Mouse (Mus musculus) hindbrain, embryonic 15.5 days (tissue): ENCODE data around the gene Zfp185. TPM values are rescaled to one million over a fixed set of nuclear protein-coding genes. Genes with fewer than 3 reads are reported as not detected.

Experiments used
- ATAC-seq: fragments of 200-750 bp; cut with Nextera tagmentation; 2 replicates; pipeline ENCODE4 v1.8.0; 2017; ENCODE audit warnings: low read depth, moderate number of reproducible peaks, moderate TSS enrichment; ENCODE audit not compliant: low FRiP score
- H3K27ac ChIP-seq: fragments of 300-500 bp; sonication (generic); replicated peaks from 2 replicates; pipeline ENCODE4 v1.5.1; 2015; ENCODE audit warnings: mild to moderate bottlenecking, inconsistent platforms
- H3K27me3 ChIP-seq: fragments of 300-500 bp; sonication (generic); 2 replicates; pipeline ENCODE4 v1.6.1; 2015; ENCODE audit warnings: control low read depth, inconsistent platforms
- H3K36me3 ChIP-seq: fragments of 300-500 bp; sonication (generic); 2 replicates; pipeline ENCODE4 v1.6.1; 2015; ENCODE audit warnings: control low read depth, inconsistent platforms
- H3K4me1 ChIP-seq: fragments of 300-500 bp; sonication (generic); replicated peaks from 2 replicates; pipeline ENCODE4 v1.6.1; 2015; ENCODE audit warnings: control low read depth, inconsistent platforms
- H3K4me2 ChIP-seq: fragments of 300-500 bp; sonication (generic); 2 replicates; pipeline ENCODE4 v1.6.1; 2015; ENCODE audit warnings: moderate library complexity, mild to moderate bottlenecking, inconsistent platforms
- H3K4me3 ChIP-seq: fragments of 300-500 bp; sonication (generic); 2 replicates; pipeline ENCODE4 v1.5.1; 2015; ENCODE audit warnings: mild to moderate bottlenecking, inconsistent platforms
- H3K9ac ChIP-seq: fragments of 300-500 bp; sonication (generic); 2 replicates; pipeline ENCODE4 v1.6.1; 2015; ENCODE audit warnings: inconsistent platforms
- H3K9me3 ChIP-seq: fragments of 300-500 bp; sonication (generic); 2 replicates; pipeline ENCODE4 v1.6.1; 2016; ENCODE audit warnings: control low read depth, inconsistent platforms
- WGBS: fragments of 180-500 bp; shearing (Covaris S2); methylation state at CpG from one replicate; pipeline ENCODE4 v1.1.7; 2015; 5-methylcytosine and 5-hydroxymethylcytosine counted together
- polyA plus RNA-seq: library from polyadenylated mRNA; unstranded; fragments of >200 nt; fragmentation: Nextera tagmentation; extraction: Ambion mirVana; gene quantifications from 2 replicates; pipeline ENCODE4 v1.2.1, GENCODE M21; 2015

The Zfp185 gene
- polyA plus RNA-seq, 1 experiment from 2014 or later = 0.79 TPM

DNA sequence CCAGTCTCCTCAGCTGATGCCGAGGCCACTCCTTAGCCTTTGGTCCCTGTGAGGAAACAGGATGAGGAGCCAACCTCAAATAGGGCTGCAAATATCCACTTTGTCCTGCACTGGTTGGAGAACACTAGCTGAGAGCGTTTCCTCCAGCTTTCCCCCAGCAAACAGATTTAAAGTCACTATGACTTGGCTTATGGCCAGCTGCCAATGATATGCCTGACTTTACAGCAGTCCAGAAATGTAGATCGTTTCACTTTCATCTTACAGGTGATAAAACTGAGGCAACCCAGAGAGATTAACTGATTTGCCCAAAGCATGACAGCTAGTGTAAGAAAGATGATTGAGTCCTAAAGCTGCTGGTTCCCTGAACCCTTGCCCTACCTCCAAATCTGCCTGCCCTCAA is 8.4 kb downstream of the Zfp185 start:
- H3K4me2 ChIP-seq = no peak overlapping the region
- H3K27me3 ChIP-seq = no peaks in the 10 kb centered on the region
- no peaks in the 10 kb centered on the region for H3K4me1 ChIP-seq
- no peak overlapping the region for H3K9ac ChIP-seq
- no peaks in the 10 kb centered on the region for H3K36me3 ChIP-seq
- no peak overlapping the region for H3K27ac ChIP-seq
- 80% methylated on average over 3 of the region's 3 CpGs for WGBS
- ATAC-seq = no peak
- no peak overlapping the region for H3K4me3 ChIP-seq
- no peaks in the 10 kb centered on the region for H3K9me3 ChIP-seq

DNA sequence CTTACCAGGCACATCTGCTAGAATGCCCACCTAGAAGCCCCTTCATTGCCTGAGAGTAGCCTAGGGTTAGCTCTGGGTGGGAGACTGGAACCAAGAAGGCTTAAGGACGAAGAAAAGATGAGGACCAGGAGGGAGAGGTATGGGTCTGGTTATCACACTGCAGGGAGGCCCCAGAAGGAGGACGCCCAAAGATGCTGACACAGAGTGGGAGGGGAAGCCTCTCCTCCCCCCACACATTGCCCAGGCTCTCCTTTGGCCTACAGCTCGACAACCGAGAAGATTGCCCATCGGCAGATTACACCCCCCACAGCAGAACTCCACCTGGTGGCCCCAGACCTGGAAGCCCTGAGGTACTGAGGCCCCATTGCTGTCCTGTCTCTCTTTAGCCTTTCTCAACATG is 16.0 kb downstream of the Zfp185 start:
- H3K9me3 ChIP-seq = no peaks in the 10 kb centered on the region
- no peaks in the 10 kb centered on the region for H3K36me3 ChIP-seq
- H3K27me3 ChIP-seq = no peaks in the 10 kb centered on the region
- H3K4me1 ChIP-seq = no peaks in the 10 kb centered on the region
- no peak overlapping the region for H3K4me2 ChIP-seq
- no peak for ATAC-seq
- no peak overlapping the region for H3K27ac ChIP-seq
- 77% methylated on average over 5 of the region's 5 CpGs for WGBS
- no peak overlapping the region for H3K9ac ChIP-seq
- H3K4me3 ChIP-seq = no peak overlapping the region

DNA sequence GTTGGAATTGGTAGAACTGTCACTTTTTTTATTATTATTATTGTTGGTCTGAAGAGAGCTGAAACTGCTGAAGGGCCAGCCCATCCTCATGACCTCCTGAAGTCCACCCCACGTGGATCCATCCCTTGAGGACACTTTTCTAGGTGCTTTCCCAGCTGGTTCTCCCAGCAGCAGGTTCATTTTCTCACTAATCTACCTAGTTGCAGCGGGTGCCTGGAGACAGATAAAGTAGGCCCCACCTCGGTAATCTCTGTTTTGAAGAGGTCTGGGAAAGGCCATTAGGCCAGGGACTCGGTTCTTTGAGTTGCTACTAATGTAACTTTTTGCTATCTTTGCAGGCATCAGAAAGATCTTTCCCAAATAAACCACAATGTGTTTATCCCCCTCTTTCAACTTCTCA is 18.5 kb downstream of the Zfp185 start:
- 68% methylated on average over 4 of the region's 4 CpGs for WGBS

DNA sequence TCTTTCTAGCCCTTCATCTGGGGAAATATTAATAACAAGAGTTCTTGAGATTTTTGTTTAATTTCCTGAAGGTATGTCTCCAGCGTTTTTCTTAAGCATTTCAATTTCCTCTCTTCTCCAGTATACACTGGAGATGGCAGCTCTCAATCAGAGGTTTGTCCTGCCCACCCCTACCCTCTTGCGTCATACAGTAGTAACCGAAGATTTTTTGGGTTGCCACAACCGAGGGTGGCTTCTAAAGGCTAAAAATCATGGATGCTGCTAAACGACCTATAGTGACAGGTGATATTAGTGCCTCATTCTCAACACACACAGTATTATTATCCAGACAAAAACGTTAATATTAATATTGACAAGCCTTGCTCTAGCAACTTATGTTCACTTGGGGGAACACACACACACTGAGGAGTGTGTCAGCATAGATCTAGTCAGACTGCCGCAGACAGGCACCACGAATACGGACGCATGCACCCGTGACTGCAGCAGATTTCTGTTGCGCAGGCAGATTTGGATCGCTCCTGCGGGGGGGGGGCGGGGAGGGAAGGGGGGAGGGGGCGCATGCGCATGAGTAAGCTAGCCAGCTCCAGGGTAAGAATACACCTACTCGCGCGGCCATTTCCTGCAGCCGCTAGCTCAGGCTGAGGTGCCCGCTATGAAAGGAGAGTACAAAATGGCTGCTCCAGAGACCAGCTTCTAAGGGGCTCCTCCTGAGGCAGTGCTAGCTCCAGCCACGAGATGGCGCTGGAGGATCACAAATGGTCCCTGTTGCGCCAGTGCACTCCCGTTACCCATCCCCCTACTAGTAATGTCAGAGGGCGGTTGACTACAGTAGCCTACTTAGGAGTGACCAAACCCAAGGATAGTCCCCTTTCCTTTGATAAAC is 20.7 kb downstream of the Zfp185 start:
- peak overlapping the region; percentile 86 for H3K27ac ChIP-seq
- H3K9ac ChIP-seq = peak overlapping the region; percentile 27; the same call in 1 of the 2 replicates
- peak overlapping the region; percentile 54 for H3K4me2 ChIP-seq
- 12% methylated on average over 26 of the region's 27 CpGs for WGBS
- peak overlapping the region; percentile 31 for H3K4me3 ChIP-seq
- no peaks in the 10 kb centered on the region for H3K4me1 ChIP-seq
- H3K9me3 ChIP-seq = no peaks in the 10 kb centered on the region
- no peaks in the 10 kb centered on the region for H3K36me3 ChIP-seq
- H3K27me3 ChIP-seq = no peaks in the 10 kb centered on the region
- ATAC-seq = peak; percentile 100

More for the DNA sequence above, 18.5 kb downstream of the Zfp185 start:
- no peak for ATAC-seq
- Histone ChIP-seq H3K9ac (no peak overlapping the region), H3K27me3 (no peaks in the 10 kb centered on the region), H3K4me1 (no peaks in the 10 kb centered on the region), H3K9me3 (no peaks in the 10 kb centered on the region), H3K4me2 (no peak overlapping the region), H3K27ac (no peak overlapping the region), H3K36me3 (no peaks in the 10 kb centered on the region), H3K4me3 (no peak overlapping the region)

DNA sequence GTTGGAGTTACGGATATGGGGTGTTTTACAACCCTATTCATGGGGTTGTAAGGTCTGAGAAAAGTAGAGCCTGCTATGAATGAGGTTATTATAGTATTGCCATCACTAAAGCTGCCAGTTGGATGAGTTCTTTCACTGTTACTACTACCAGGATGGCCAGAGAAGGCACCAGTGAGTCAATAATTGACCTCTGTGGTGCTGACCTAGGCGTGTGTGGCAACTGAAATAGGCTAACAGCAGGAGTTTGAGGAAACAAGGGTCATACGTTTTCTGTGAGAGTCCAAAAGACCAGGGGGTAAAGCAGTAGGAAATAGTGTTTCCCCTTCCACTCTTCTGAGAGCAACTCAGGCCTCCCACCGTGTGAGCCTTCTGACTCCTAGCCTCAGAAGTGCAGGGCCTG is 25.7 kb downstream of the Zfp185 start:
- WGBS = 60% methylated on average over 4 of the region's 4 CpGs
- no peak overlapping the region for H3K4me3 ChIP-seq
- H3K4me2 ChIP-seq = no peak overlapping the region
- no peaks in the 10 kb centered on the region for H3K27me3 ChIP-seq
- H3K4me1 ChIP-seq = no peaks in the 10 kb centered on the region
- H3K36me3 ChIP-seq = no peaks in the 10 kb centered on the region
- H3K9ac ChIP-seq = no peak overlapping the region
- ATAC-seq = no peak
- H3K9me3 ChIP-seq = no peaks in the 10 kb centered on the region
- H3K27ac ChIP-seq = no peak overlapping the region

DNA sequence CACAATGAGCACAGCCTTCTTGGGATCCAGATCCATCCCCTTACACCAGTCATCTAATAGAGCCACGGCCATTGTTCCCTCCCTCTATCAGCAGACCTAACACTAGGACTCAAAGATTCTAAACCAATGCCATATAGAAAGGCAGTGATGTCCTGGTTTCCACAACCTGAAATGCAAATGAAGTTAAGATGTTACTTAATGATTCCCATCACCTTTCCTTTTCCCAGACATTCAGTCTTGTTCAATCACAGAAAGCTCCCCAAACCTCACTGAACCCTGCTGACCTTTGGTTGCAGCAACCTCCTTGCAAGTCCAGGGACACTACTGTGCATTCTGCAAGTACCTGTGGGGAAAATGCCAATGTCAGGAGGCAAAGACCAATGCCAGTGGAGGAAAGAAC is 49.9 kb downstream of the Zfp185 start, which contains the start of gene Pnma5:
Gene Pnma5, minus strand, starts transcription at position 101 of the 400 bp plus-strand sequence.
- H3K4me2 ChIP-seq = no peak within 1 kb of the TSS
- no peak within 1 kb of the TSS for H3K27ac ChIP-seq
- H3K36me3 ChIP-seq = no peaks in the 10 kb centered on the region
- no peaks in the 10 kb centered on the region for H3K27me3 ChIP-seq
- no peaks in the 10 kb centered on the region for H3K9me3 ChIP-seq
- H3K4me3 ChIP-seq = no peak within 1 kb of the TSS
- ATAC-seq = no peak
- H3K4me1 ChIP-seq = no peaks in the 10 kb centered on the region
- WGBS = 83% methylated on average over 1 of the region's 1 CpGs
- no peak within 1 kb of the TSS for H3K9ac ChIP-seq

DNA sequence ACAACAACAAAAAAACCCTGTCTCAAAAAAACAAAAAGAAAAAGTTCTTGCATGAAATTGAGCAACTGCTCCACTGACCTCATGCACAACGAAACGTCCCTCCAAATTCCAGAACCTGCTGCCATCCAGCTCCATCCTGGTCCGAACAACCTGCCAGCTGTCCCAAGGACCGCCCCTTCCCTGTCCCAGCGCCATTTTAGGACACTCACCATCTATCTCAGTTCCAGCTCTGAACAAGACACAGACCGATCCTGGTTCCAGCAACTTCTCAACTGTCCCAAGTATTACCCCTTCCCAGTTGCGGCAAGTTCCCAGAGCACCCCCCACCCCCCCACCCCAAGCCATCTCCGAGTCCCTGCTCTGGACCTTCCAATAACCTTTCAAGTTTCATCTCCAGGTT is 51.7 kb downstream of the Zfp185 start:
- Histone ChIP-seq H3K4me2 (no peak overlapping the region), H3K4me3 (no peak overlapping the region), H3K9ac (no peak overlapping the region), H3K4me1 (no peaks in the 10 kb centered on the region), H3K36me3 (no peaks in the 10 kb centered on the region), H3K27ac (no peak overlapping the region), H3K9me3 (no peaks in the 10 kb centered on the region), H3K27me3 (no peaks in the 10 kb centered on the region)
- 87% methylated on average over 8 of the region's 8 CpGs for WGBS
- ATAC-seq = no peak

DNA sequence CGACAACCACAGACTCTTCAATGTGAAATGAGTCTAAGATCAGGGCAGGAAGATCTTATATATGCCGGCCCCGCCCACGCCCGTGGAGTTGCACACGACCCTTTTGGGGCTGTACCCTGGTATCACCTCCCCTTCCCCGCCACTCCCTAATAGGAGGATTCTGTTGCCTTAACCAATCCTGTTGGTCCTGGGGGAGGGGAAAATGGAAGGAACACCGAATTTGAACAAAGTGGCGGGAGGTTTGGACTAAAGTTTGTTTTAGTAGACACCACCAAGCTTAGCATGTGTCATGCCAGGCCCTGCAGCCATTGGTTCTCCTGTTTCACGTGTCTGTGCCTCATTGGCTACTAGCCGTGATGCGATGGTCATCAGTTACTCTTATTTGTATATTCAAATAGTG is 52.5 kb downstream of the Zfp185 start:
- ATAC-seq = no peak
- no peaks in the 10 kb centered on the region for H3K9me3 ChIP-seq
- H3K36me3 ChIP-seq = no peaks in the 10 kb centered on the region
- H3K27ac ChIP-seq = no peak overlapping the region
- H3K27me3 ChIP-seq = no peaks in the 10 kb centered on the region
- H3K9ac ChIP-seq = no peak overlapping the region
- no peak overlapping the region for H3K4me3 ChIP-seq
- no peaks in the 10 kb centered on the region for H3K4me1 ChIP-seq
- WGBS = 87% methylated on average over 12 of the region's 12 CpGs
- H3K4me2 ChIP-seq = no peak overlapping the region

DNA sequence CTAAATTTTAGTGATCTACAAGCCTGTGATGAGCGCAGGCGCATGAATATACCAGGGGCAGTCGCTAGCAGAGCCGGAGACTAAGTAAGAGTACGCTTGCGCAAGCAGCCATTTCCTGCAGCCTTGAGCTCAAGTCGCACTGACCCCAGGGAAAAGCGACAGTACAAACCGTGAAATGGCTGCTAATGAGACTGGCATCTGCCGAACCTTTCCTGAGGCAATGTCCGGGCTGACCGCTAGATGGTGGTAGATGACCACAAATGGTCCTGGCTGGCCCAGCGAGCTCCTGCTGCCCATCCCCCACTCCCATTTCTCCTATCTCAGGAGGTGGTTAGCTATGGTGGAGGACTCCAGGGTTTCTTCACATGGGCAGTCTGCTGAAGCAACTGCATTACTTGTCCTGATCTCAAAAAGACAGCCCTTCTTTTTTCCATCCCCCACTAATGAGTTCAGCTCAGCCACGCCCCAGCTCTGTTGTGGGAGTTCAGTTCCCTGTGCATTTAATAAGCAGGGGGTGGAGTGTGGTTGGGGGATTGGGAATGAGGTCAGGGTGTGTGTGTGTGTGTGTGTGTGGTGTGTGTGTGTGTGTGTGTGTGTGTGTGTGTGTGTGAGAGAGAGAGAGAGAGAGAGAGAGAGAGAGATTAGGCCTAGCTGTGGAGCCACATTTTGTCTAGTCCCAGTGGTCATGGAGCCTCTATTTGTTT is 66.9 kb downstream of the Zfp185 start:
- Histone ChIP-seq H3K9me3 (no peaks in the 10 kb centered on the region), H3K36me3 (no peaks in the 10 kb centered on the region), H3K27me3 (no peaks in the 10 kb centered on the region), H3K4me1 (no peaks in the 10 kb centered on the region), H3K27ac (peak overlapping the region; percentile 62; the same call in 1 of the 2 replicates), H3K9ac (no peak overlapping the region), H3K4me2 (peak overlapping the region; percentile 32), H3K4me3 (0 out of 2 replicates have a peak overlapping the region, but pooled peaks have one; percentile 5)
- WGBS = 20% methylated on average over 14 of the region's 14 CpGs
- ATAC-seq = peak; percentile 98

DNA sequence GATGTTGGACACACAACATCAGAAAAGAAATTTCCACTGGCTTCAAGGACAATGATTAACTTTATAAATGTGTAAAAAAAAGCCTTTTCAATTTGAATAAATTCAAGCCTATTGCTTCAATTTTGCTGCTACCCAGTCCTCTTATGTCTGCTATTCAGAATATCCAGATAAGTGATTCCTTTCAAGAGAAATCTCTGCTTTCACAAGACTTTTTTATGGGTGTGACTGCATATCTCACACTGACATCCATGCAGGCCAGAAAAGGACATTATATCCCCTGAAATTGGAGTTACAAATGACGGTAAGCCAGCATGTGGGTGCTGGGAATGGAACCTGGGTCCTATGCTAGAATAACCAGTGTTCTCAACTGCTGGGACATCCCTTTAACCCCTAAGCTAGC is 74.4 kb downstream of the Zfp185 start:
- no peaks in the 10 kb centered on the region for H3K4me1 ChIP-seq

DNA sequence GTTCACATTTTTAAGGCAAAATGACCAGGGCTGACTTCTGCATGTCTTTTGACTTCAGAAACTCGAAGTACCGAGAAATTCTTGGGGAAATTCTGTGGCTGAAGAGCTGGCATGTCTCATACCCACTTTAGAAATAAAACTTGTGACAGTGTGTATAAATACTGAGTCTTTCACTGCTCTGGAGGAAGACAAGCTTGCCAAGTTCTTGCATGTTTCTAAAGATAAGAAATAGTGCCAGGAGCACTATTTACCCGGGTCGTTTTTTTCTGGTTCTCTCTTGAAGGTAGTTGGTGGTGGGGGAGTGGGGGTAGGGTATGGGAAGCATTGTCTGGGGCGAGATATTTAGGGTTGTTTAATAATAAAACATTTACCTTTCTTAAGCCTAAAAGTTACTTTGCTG is 75.2 kb downstream of the Zfp185 start:
- ATAC-seq = no peak
- no peaks in the 10 kb centered on the region for H3K4me1 ChIP-seq
- no peak overlapping the region for H3K4me3 ChIP-seq
- WGBS = 59% methylated on average over 5 of the region's 5 CpGs
- no peak overlapping the region for H3K4me2 ChIP-seq
- no peak overlapping the region for H3K9ac ChIP-seq
- no peaks in the 10 kb centered on the region for H3K9me3 ChIP-seq
- no peak overlapping the region for H3K27ac ChIP-seq
- H3K27me3 ChIP-seq = no peaks in the 10 kb centered on the region
- no peaks in the 10 kb centered on the region for H3K36me3 ChIP-seq

More for the DNA sequence above, 74.4 kb downstream of the Zfp185 start:
- 76% methylated on average over 1 of the region's 1 CpGs for WGBS
- no peak for ATAC-seq
- H3K4me3 ChIP-seq = no peak overlapping the region
- no peaks in the 10 kb centered on the region for H3K27me3 ChIP-seq
- no peak overlapping the region for H3K4me2 ChIP-seq
- H3K9ac ChIP-seq = no peak overlapping the region
- H3K27ac ChIP-seq = no peak overlapping the region
- H3K36me3 ChIP-seq = no peaks in the 10 kb centered on the region
- H3K9me3 ChIP-seq = no peaks in the 10 kb centered on the region
